Mouse (Mus musculus) granulocyte monocyte progenitor cell, adult 5-6 weeks (primary cell): ENCODE measurements around the gene Sertad3. TPM values are rescaled to one million over a fixed set of nuclear protein-coding genes. Genes with fewer than 3 reads are reported as not detected.

ENCODE experiments used
- total RNA-seq, 2 experiments: library from RNA; stranded (forward) in 1 of 2; stranded (reverse) in 1 of 2; fragments of 200-712, 200-1000 nt in 1 of 2; fragments of >200 nt in 1 of 2; fragmentation: Nextera tagmentation in 1 of 2; gene quantifications; 2 replicates each; pipeline ENCODE4 v1.2.3; 2014 to 2017

The Sertad3 gene
- total RNA-seq, 2 experiments from 2014 or later = 4.6 to 7.9 TPM

Other genes with a start within 250 kb of the Sertad3 start
- 2.1 and 7.7 TPM in 2 replicates for gene Itpkc, start 245.1 kb upstream of the Sertad3 start, total RNA-seq (2014; fragmentation: Nextera tagmentation)
- 1.8 and 2.2 TPM in 2 replicates for gene Itpkc, start 245.1 kb upstream of the Sertad3 start, total RNA-seq (2017)
- gene Coq8b, start 240.7 kb upstream of the Sertad3 start, total RNA-seq (2014; fragmentation: Nextera tagmentation) = 13.3 and 15.9 TPM in 2 replicates
- gene Coq8b, start 240.7 kb upstream of the Sertad3 start, total RNA-seq (2017) = 9.5 and 10.0 TPM in 2 replicates
- 1.2 and 1.3 TPM in 2 replicates for gene Numbl, start 215.3 kb upstream of the Sertad3 start, total RNA-seq (2014; fragmentation: Nextera tagmentation)
- 0.69 and 1.1 TPM in 2 replicates for gene Numbl, start 215.3 kb upstream of the Sertad3 start, total RNA-seq (2017)
- not detected in 2 replicates for gene Ltbp4, start 136.1 kb upstream of the Sertad3 start, total RNA-seq (2014; fragmentation: Nextera tagmentation)
- gene Ltbp4, start 136.1 kb upstream of the Sertad3 start, total RNA-seq (2017) = not detected in 2 replicates
- gene Shkbp1, start 117.7 kb upstream of the Sertad3 start, total RNA-seq (2014; fragmentation: Nextera tagmentation) = 23.6 and 31.1 TPM in 2 replicates
- gene Shkbp1, start 117.7 kb upstream of the Sertad3 start, total RNA-seq (2017) = 13.9 and 18.8 TPM in 2 replicates
- gene Gm20479, start 116.3 kb upstream of the Sertad3 start, total RNA-seq (2014; fragmentation: Nextera tagmentation) = not detected in 2 replicates
- 1.5 TPM in 1 of 2 replicates, not detected in the other for gene Gm20479, start 116.3 kb upstream of the Sertad3 start, total RNA-seq (2017)
- gene Sptbn4, start 26.1 kb upstream of the Sertad3 start, total RNA-seq (2014; fragmentation: Nextera tagmentation) = 0.19 TPM in 1 of 2 replicates, not detected in the other
- 0.09 TPM in 1 of 2 replicates, not detected in the other for gene Sptbn4, start 26.1 kb upstream of the Sertad3 start, total RNA-seq (2017)
- gene Blvrb, start 25.8 kb upstream of the Sertad3 start, total RNA-seq (2014; fragmentation: Nextera tagmentation) = 10.4 and 12.2 TPM in 2 replicates
- gene Blvrb, start 25.8 kb upstream of the Sertad3 start, total RNA-seq (2017) = 6.2 and 8.6 TPM in 2 replicates
- gene Sertad1, start 13.1 kb downstream of the Sertad3 start, total RNA-seq (2014; fragmentation: Nextera tagmentation) = 1.9 and 2.2 TPM in 2 replicates
- gene Sertad1, start 13.1 kb downstream of the Sertad3 start, total RNA-seq (2017) = 3.7 and 8.9 TPM in 2 replicates
- 0.13 and 1.4 TPM in 2 replicates for gene Prx, start 25.6 kb downstream of the Sertad3 start, total RNA-seq (2014; fragmentation: Nextera tagmentation)
- gene Prx, start 25.6 kb downstream of the Sertad3 start, total RNA-seq (2017) = 0.52 and 0.62 TPM in 2 replicates
- gene Hipk4, start 49.5 kb downstream of the Sertad3 start, total RNA-seq (2014; fragmentation: Nextera tagmentation) = 1.4 TPM in 1 of 2 replicates, not detected in the other
- 0.05 and 0.09 TPM in 2 replicates for gene Hipk4, start 49.5 kb downstream of the Sertad3 start, total RNA-seq (2017)
- 3.8 and 10.6 TPM in 2 replicates for gene Pld3, start 79.5 kb downstream of the Sertad3 start, total RNA-seq (2014; fragmentation: Nextera tagmentation)
- 3.8 and 6.3 TPM in 2 replicates for gene Pld3, start 79.5 kb downstream of the Sertad3 start, total RNA-seq (2017)
- 16.9 and 18.4 TPM in 2 replicates for gene 2310022A10Rik, start 79.5 kb downstream of the Sertad3 start, total RNA-seq (2014; fragmentation: Nextera tagmentation)
- gene 2310022A10Rik, start 79.5 kb downstream of the Sertad3 start, total RNA-seq (2017) = 4.7 and 6.6 TPM in 2 replicates
- gene Akt2, start 117.8 kb downstream of the Sertad3 start, total RNA-seq (2014; fragmentation: Nextera tagmentation) = 36.1 and 48.5 TPM in 2 replicates
- 43.7 and 45.4 TPM in 2 replicates for gene Akt2, start 117.8 kb downstream of the Sertad3 start, total RNA-seq (2017)
- gene Ttc9b, start 180.1 kb downstream of the Sertad3 start, total RNA-seq (2014; fragmentation: Nextera tagmentation) = not detected in 2 replicates
- not detected in 2 replicates for gene Ttc9b, start 180.1 kb downstream of the Sertad3 start, total RNA-seq (2017)
- 3.2 and 3.5 TPM in 2 replicates for gene Map3k10, start 200.8 kb downstream of the Sertad3 start, total RNA-seq (2014; fragmentation: Nextera tagmentation)
- 4.9 and 5.0 TPM in 2 replicates for gene Map3k10, start 200.8 kb downstream of the Sertad3 start, total RNA-seq (2017)
- 0.66 and 1.7 TPM in 2 replicates for gene Zfp607b, start 215.6 kb downstream of the Sertad3 start, total RNA-seq (2014; fragmentation: Nextera tagmentation)
- 0.69 and 7.9 TPM in 2 replicates for gene Zfp607b, start 215.6 kb downstream of the Sertad3 start, total RNA-seq (2017)